Mouse (Mus musculus): ENCODE data around the gene Patl1. TPM values are rescaled to one million over a fixed set of nuclear protein-coding genes. Genes with fewer than 3 reads are reported as not detected.
"Not testable (repeated sequence)": the region's sequence is repeated elsewhere in the genome, so short reads cannot be mapped to it uniquely, and the experiment has no call there.

The Patl1 gene
- total and polyA plus RNA-seq, 3 experiments = 8.5 to 40.8 (median 12.0) TPM

GRCm38 (mm10) chr19:11867837-11868236, 44.4 kb upstream of the Patl1 start:
- no peak overlapping the region for H3K27ac ChIP-seq (ENCODE audit: insufficient read depth, low read depth)
- no peaks in the 10 kb centered on the region for H3K79me2 ChIP-seq (replicated peaks; ENCODE audit: control insufficient read depth, extremely low read depth, insufficient read depth, poor library complexity, severe bottlenecking)
- no peak overlapping the region for H3K4me2 ChIP-seq (ENCODE audit: insufficient read depth, low read depth, poor library complexity, severe bottlenecking)
- no peak overlapping the region for H3K9ac ChIP-seq (ENCODE audit: insufficient read depth, low read depth)
- in situ Hi-C loops (cut with MboI; ENCODE audit: low pct_ligation_motif_present, low pct_unique_long_range_greater_than_20kb, low sequenced_read_pairs) = no loop called here
- no peak for DNase-seq (ENCODE audit: extremely low read depth)
- H3K27me3 ChIP-seq (replicated peaks) = no peaks in the 10 kb centered on the region
- TF ChIP-seq RAD21 (IDR thresholded peaks at IDR 0.05; ENCODE audit: low read depth, low read length) (peak; percentile 6), CTCF (conservative IDR thresholded peaks at IDR 0.05 in 1 of 2, IDR thresholded peaks at IDR 0.05 in 1 of 2; ENCODE audit: low read depth in 2 of 2, low read length in 2 of 2) (peak in 1 of 2 experiments; percentile 16; a peak in 1 of 4 replicates), USF2 (conservative IDR thresholded peaks at IDR 0.05; ENCODE audit: low read depth, low read length) (no peak), MEF2A (IDR thresholded peaks at IDR 0.05; ENCODE audit: borderline replicate concordance, low read depth, low read length) (no peak)
- H3K9me3 ChIP-seq (replicated peaks; ENCODE audit: low read length) = peaks cover 10% of the 10 kb centered on the region
- dilution Hi-C loops (cut with MboI; ENCODE audit: extremely low pct_ligation_motif_present, extremely low pct_unique_long_range_greater_than_20kb, low sequenced_read_pairs) = no loop called here
- no peaks in the 10 kb centered on the region for H3K36me3 ChIP-seq (replicated peaks in 1 of 2; ENCODE audit: control insufficient read depth in 1 of 2, insufficient read depth in 1 of 2, low read length in 1 of 2)
- no peak overlapping the region for H3K4me3 ChIP-seq (replicated peaks in 1 of 3; ENCODE audit: low read depth in 2 of 3, low read length in 2 of 3, poor library complexity in 1 of 3)
- H3K4me1 ChIP-seq (ENCODE audit: control insufficient read depth in 1 of 2, insufficient read depth in 2 of 2) = no peaks in the 10 kb centered on the region

DNA sequence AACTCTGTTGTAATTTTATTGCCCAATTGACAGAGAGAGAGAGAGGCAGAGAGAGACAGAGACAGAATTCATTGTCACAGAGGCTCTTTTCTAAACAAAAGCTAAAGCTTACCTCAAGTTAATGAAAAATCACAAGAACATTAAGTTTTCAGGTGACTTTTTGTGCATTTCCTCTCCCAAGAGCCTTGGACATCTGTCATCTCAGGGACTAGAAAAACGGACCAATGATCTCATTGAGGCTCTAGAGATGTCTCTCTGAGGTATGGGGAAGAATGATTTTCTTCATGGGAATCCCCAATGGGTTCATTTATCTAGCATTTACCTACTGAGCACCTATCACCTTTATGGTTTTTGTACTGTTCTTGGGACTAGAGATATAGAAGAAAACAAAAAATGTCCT, 37.2 kb upstream of the Patl1 start, which contains the start of gene Olfr1419:
TSS of gene Olfr1419 (minus strand) at position 101 of the 400 bp plus-strand sequence.
- no peak within 1 kb of the TSS for H3K4me3 ChIP-seq (replicated peaks in 1 of 3; ENCODE audit: low read depth in 2 of 3, low read length in 2 of 3, poor library complexity in 1 of 3)
- no peak within 1 kb of the TSS for H3K4me2 ChIP-seq (ENCODE audit: insufficient read depth, low read depth, poor library complexity, severe bottlenecking)
- no peak for DNase-seq (ENCODE audit: extremely low read depth)
- H3K27ac ChIP-seq (ENCODE audit: insufficient read depth, low read depth) = no peak within 1 kb of the TSS
- H3K9ac ChIP-seq (ENCODE audit: insufficient read depth, low read depth) = no peak within 1 kb of the TSS
- no peaks in the 10 kb centered on the region for H3K9me3 ChIP-seq (replicated peaks; ENCODE audit: low read length)
- no peaks in the 10 kb centered on the region for H3K27me3 ChIP-seq (replicated peaks)
- in situ Hi-C loops (cut with MboI; ENCODE audit: low pct_ligation_motif_present, low pct_unique_long_range_greater_than_20kb, low sequenced_read_pairs) = no loop called here
- H3K4me1 ChIP-seq (ENCODE audit: control insufficient read depth in 1 of 2, insufficient read depth in 2 of 2) = peaks cover 0 to 2% of the 10 kb centered on the region in 2 experiments; a peak in 1 of 4 replicates
- dilution Hi-C loops (cut with MboI; ENCODE audit: extremely low pct_ligation_motif_present, extremely low pct_unique_long_range_greater_than_20kb, low sequenced_read_pairs) = no loop called here
- H3K79me2 ChIP-seq (replicated peaks; ENCODE audit: control insufficient read depth, extremely low read depth, insufficient read depth, poor library complexity, severe bottlenecking) = no peaks in the 10 kb centered on the region
- H3K36me3 ChIP-seq (replicated peaks in 1 of 2; ENCODE audit: control insufficient read depth in 1 of 2, insufficient read depth in 1 of 2, low read length in 1 of 2) = no peaks in the 10 kb centered on the region
- TF ChIP-seq ZMIZ1 (IDR thresholded peaks at IDR 0.05; ENCODE audit: low read depth, low read length) (no peak), POLR2AphosphoS2 (IDR thresholded peaks at IDR 0.05; ENCODE audit: low read depth, low read length) (no peak), BHLHE40 (IDR thresholded peaks at IDR 0.05; ENCODE audit: low read depth, low read length) (no peak), RAD21 (IDR thresholded peaks at IDR 0.05; ENCODE audit: low read depth, low read length) (no peak), NELFE (IDR thresholded peaks at IDR 0.05; ENCODE audit: low read depth, low read length) (no peak), MAX (IDR thresholded peaks at IDR 0.05; ENCODE audit: low read length) (no peak), UBTF (IDR thresholded peaks at IDR 0.05; ENCODE audit: low read depth, low read length) (no peak), USF1 (IDR thresholded peaks at IDR 0.05; ENCODE audit: low read depth, low read length) (no peak), ZKSCAN1 (IDR thresholded peaks at IDR 0.05; ENCODE audit: borderline replicate concordance, low read depth, low read length) (no peak), MXI1 (IDR thresholded peaks at IDR 0.05; ENCODE audit: low read depth, low read length) (no peak), E2F4 (IDR thresholded peaks at IDR 0.05; ENCODE audit: insufficient replicate concordance, low read depth, low read length) (no peak), PAX5 (IDR thresholded peaks at IDR 0.05; ENCODE audit: low read length) (no peak), SIN3A (IDR thresholded peaks at IDR 0.05; ENCODE audit: low read length) (no peak), MEF2A (IDR thresholded peaks at IDR 0.05; ENCODE audit: borderline replicate concordance, low read depth, low read length) (no peak), GABPA (IDR thresholded peaks at IDR 0.05; ENCODE audit: insufficient replicate concordance, low read depth, low read length) (no peak)

DNA sequence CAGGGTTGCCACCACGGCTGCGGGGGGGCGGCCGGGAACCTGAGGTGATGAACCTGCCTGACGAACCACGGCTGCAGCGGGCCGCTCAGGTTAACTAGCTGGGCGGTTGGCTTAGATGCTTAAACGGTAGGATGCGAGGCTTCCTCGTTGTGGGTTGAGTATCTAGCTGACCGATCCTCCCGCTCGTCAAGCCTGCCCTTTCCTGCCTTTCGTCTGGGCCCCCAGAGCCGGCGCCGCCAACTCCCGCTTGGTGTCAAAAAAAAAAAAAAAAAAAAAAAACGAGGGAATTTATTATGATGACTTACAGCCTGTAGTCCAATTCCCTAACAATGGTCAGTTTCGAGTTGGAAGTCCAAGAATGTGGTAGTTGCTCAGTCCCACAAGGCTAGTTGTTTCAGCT, 33.8 kb upstream of the Patl1 start:
- H3K4me3 ChIP-seq (replicated peaks in 1 of 3; ENCODE audit: low read depth in 2 of 3, low read length in 2 of 3, poor library complexity in 1 of 3); DNase-seq (ENCODE audit: extremely low read depth); H3K4me1 ChIP-seq (ENCODE audit: control insufficient read depth in 1 of 2, insufficient read depth in 2 of 2); H3K9ac ChIP-seq (ENCODE audit: insufficient read depth, low read depth); in situ Hi-C loops (cut with MboI; ENCODE audit: low pct_ligation_motif_present, low pct_unique_long_range_greater_than_20kb, low sequenced_read_pairs); H3K27me3 ChIP-seq (replicated peaks); H3K27ac ChIP-seq (ENCODE audit: insufficient read depth, low read depth); dilution Hi-C loops (cut with MboI; ENCODE audit: extremely low pct_ligation_motif_present, extremely low pct_unique_long_range_greater_than_20kb, low sequenced_read_pairs); H3K9me3 ChIP-seq (replicated peaks; ENCODE audit: low read length); H3K4me2 ChIP-seq (ENCODE audit: insufficient read depth, low read depth, poor library complexity, severe bottlenecking); H3K79me2 ChIP-seq (replicated peaks; ENCODE audit: control insufficient read depth, extremely low read depth, insufficient read depth, poor library complexity, severe bottlenecking); H3K36me3 ChIP-seq (replicated peaks in 1 of 2; ENCODE audit: control insufficient read depth in 1 of 2, insufficient read depth in 1 of 2, low read length in 1 of 2): not testable (repeated sequence)

Data from CH12.LX (cell line).